34 mouse cellular contexts compared by ENCODE assay signal in the genomic region with DNA sequence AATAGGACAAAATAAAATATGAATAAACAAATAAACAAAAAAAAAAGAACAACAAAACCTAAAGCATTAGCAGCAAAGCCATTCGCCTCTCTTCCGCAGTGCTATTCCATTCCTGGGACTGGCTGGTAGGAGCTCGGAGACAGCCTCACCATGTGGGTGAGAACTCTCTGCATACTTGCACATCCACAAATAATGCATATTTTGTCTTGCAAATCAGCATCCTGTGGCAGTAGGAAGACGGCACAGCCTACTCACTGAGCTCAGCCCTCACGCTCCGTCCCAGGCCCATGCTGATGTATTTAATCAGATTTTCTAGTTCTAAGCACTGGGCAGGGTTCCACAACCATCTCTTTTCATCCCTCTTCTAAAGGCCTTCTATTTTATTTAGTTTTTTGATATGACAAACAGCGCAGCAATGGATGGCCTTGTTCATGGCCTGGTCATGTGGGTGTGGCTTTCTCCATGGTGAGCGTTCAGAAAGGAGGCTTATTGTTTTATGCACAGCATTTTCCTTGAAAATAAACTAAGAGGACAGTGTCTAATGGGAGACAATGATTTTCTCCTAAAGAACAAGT. TPM values are rescaled to one million over a fixed set of nuclear protein-coding genes. Genes with fewer than 3 reads are reported as not detected.
DNase-seq lines count a peak whose midpoint lies in the region; TF ChIP-seq lines count a peak whose summit lies in the region.
"Had no signal": no experiment of that assay in that cellular context is flagged by ENCODE, and none has a peak within 500 bp of the region (broad histone marks: within the 10 kb centered on the region; RNA-seq: fewer than 3 reads in every experiment).

No protein-coding gene starts in this region.

- TF ChIP-seq CTCF in layer of hippocampus, adult 2 months (conservative IDR thresholded peaks at IDR 0.05), result no peak

- peak overlapping the region; percentile 51; the same call in 1 of the 2 replicates for H3K27ac ChIP-seq in layer of hippocampus, adult 2 months
- H3K27ac ChIP-seq: embryonic facial prominence, embryonic 10.5 days; embryonic facial prominence, embryonic 15.5 days; forebrain, embryonic 12.5 days; hindbrain, embryonic 13.5 days; kidney, postnatal 0 days; left cerebral cortex, adult 2 months; limb, embryonic 13.5 days; liver, embryonic 12.5 days; midbrain, embryonic 12.5 days; neural tube, embryonic 12.5 days; stomach, embryonic 15.5 days had no signal

- peak in 1 of 2 experiments; percentile 10 for DNase-seq in layer of hippocampus, adult 2 months (ENCODE audit: low spot score in 2 of 2)
- DNase-seq in layer of hippocampus, adult 8-10 months (ENCODE audit: low spot score in 2 of 2), result no peak
- peak; percentile 34 for DNase-seq in Muller cell, postnatal 12 days (ENCODE audit: inconsistent ontology term)
- DNase-seq in adrenal gland, adult 8-10 months, result peak; percentile 42
- DNase-seq in brain, adult 2 months (ENCODE audit: low read depth, low spot score), result peak; percentile 56
- DNase-seq in liver, result no peak
- no peak for DNase-seq in heart, postnatal 10 days
- DNase-seq: B cell, adult 2 months; cerebellum, adult 11-12 months; cerebellum, postnatal 10 days; gastrocnemius, postnatal 25 days; heart, adult 18-20 months; heart, postnatal 4 days; kidney, adult 8-10 months; kidney, postnatal 4 days; liver, postnatal 0 days; lung, postnatal 4 days; right cerebral cortex, postnatal 14 days; thymus, postnatal 14 days had no signal

- H3K4me3 ChIP-seq in layer of hippocampus, adult 2 months, result no peak overlapping the region
- H3K4me3 ChIP-seq: embryonic facial prominence, embryonic 10.5 days; embryonic facial prominence, embryonic 15.5 days; forebrain, embryonic 12.5 days; hindbrain, embryonic 13.5 days; left cerebral cortex, adult 2 months; limb, embryonic 13.5 days; liver, embryonic 12.5 days; megakaryocyte, embryonic 14.5 days; midbrain, embryonic 12.5 days; myocyte; neural tube, embryonic 12.5 days; stomach, embryonic 15.5 days had no signal

- intact Hi-C loops in heart, postnatal 10 days (cut with DNase I), result no loop called here

RNA-seq across cellular contexts. Expression of gene Btbd16, which starts 29.5 kb away (rescaled TPM):
- under 1 TPM; 0.49 to 0.96 TPM for total RNA-seq in layer of hippocampus, adult 2 months (2021)
- under 1 TPM; 0.33 to 0.58 (median 0.46) TPM for total RNA-seq in layer of hippocampus, adult 8-10 months (2022)
- under 1 TPM in 2 of 4 experiments, not detected in 2; 0.30 to 0.55 TPM for total RNA-seq in adrenal gland, adult 8-10 months (2022)
- total RNA-seq in heart, postnatal 10 days (2021), result under 1 TPM in 1 of 2 experiments, not detected in 1; 0.22 TPM
- total RNA-seq: gastrocnemius, adult 18-20 months; midbrain, postnatal 0 days had no signal

Comparison
In these comparisons a context has a peak if more than half of its experiments do, and no peak if none do; other contexts are left out.
1. DNase-seq: peak in Muller cell, postnatal 12 days (single experiment), adrenal gland, adult 8-10 months (single experiment) and brain, adult 2 months (single experiment); none in layer of hippocampus, adult 8-10 months (0 of 2), liver (single experiment) and heart, postnatal 10 days (0 of 2).